Mouse (Mus musculus): ENCODE data around the gene Dennd4b.
"Not testable (repeated sequence)": the region's sequence is repeated elsewhere in the genome, so short reads cannot be mapped to it uniquely, and the experiment has no call there.

Dennd4b gene

GRCm38 (mm10) chr3:90280708-90281107, 15.7 kb downstream of the Dennd4b start:
- DNase-seq = no peak

GRCm38 (mm10) chr3:90284150-90284549, 19.2 kb downstream of the Dennd4b start:
- DNase-seq = no peak

GRCm38 (mm10) chr3:90289403-90289802, 24.4 kb downstream of the Dennd4b start:
- not testable (repeated sequence) for DNase-seq

- DNase-seq = no peak
Measured at GRCm38 (mm10) chr3:90290602-90291001, 25.6 kb downstream of the Dennd4b start.

- DNase-seq = no peak
Measured at GRCm38 (mm10) chr3:90291982-90292344, 27.0 kb downstream of the Dennd4b start.

GRCm38 (mm10) chr3:90292345-90293275, 27.6 kb downstream of the Dennd4b start, which contains the start of gene Gatad2b:
Gene Gatad2b (plus strand): TSS chr3:90293178.
- DNase-seq = peak; percentile 98

GRCm38 (mm10) chr3:90293352-90294063, 28.5 kb downstream of the Dennd4b start:
- DNase-seq = peak in 1 of 2 experiments; percentile 53

- DNase-seq = no peak
Measured at GRCm38 (mm10) chr3:90294064-90294440, 29.1 kb downstream of the Dennd4b start.

GRCm38 (mm10) chr3:90294651-90295050, 29.7 kb downstream of the Dennd4b start:
- no peak for DNase-seq

GRCm38 (mm10) chr3:90305801-90306200, 40.8 kb downstream of the Dennd4b start:
- no peak for DNase-seq

GRCm38 (mm10) chr3:90309589-90309988, 44.6 kb downstream of the Dennd4b start:
- DNase-seq = no peak

GRCm38 (mm10) chr3:90313367-90313766, 48.4 kb downstream of the Dennd4b start:
- no peak for DNase-seq

- no peak for DNase-seq
Measured at GRCm38 (mm10) chr3:90314241-90314640, 49.3 kb downstream of the Dennd4b start.

- DNase-seq = no peak
Measured at GRCm38 (mm10) chr3:90322289-90322688, 57.3 kb downstream of the Dennd4b start.

- DNase-seq = peak; percentile 73 to 80
Measured at GRCm38 (mm10) chr3:90323119-90323518, 58.1 kb downstream of the Dennd4b start.
